Mouse (Mus musculus): ENCODE measurements at regions not wholly inside any gene's neighbourhood (a gene's known extent, or its start where the extent isn't known, plus 50 kb on each side); places are given as distances from the start of the nearest gene placed in this dataset.

DNA sequence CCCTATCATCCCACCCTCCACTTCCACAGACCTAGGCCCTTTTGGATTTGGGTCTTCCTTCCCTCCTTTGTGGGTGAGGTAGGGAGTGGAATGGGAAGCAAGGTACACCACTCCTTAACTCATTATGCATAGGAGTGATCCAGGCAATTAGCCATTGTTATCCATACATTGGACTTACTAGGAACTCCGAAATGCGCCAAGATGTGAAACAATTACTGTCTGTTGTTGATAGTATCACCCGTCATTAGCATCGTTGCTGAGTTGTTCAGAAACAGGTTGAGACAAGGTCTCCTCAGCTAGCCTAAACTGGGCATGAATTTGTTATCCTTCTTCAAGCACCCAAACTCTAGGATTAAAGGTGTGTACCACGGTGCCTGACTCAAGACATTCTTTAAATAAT lies 246.3 kb upstream of the Hnrnpa3 start:
- DNase-seq (ENCODE audit: low spot score), result no peak

DNA sequence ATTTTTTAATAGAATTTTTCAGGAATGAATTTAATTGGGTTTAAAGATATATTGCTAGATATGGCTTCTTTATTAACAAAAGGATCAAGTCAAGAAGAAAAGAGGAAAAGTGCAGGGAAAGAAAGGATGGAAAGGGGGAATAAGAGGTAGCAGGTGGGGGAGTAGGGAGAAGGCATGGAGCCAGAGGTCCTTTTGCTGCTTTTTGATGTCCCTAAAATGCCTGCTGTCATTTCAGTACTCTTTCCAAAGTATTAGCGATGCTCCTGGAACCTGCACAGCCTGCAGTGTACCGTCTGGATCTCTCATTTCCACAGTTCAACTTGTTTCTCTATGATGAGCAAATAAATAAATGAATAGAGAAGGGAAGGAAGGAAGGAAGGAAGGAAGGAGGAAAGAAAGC lies 240.4 kb upstream of the Hnrnpa3 start:
- no peak for DNase-seq (ENCODE audit: low spot score)

DNA sequence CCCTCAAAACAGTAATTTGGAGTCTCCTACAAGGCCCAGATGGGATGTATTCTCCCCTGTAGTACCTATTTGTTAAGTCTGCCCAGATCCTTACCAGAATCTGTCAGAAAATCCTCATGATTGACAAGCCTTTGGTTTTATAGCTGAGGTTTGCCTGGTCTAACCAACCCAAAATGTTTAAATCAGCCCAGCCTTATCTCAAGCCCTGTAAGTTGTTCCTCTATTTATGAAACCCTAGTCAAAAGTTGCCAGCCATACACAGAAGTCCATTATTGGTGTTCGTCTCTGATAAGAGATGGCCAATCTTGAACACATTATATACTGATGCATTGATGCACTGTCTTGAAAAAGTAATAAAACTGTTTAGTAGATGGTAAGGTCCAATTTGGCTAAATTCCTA lies 239.9 kb upstream of the Hnrnpa3 start:
- no peak for DNase-seq (ENCODE audit: low spot score)

DNA sequence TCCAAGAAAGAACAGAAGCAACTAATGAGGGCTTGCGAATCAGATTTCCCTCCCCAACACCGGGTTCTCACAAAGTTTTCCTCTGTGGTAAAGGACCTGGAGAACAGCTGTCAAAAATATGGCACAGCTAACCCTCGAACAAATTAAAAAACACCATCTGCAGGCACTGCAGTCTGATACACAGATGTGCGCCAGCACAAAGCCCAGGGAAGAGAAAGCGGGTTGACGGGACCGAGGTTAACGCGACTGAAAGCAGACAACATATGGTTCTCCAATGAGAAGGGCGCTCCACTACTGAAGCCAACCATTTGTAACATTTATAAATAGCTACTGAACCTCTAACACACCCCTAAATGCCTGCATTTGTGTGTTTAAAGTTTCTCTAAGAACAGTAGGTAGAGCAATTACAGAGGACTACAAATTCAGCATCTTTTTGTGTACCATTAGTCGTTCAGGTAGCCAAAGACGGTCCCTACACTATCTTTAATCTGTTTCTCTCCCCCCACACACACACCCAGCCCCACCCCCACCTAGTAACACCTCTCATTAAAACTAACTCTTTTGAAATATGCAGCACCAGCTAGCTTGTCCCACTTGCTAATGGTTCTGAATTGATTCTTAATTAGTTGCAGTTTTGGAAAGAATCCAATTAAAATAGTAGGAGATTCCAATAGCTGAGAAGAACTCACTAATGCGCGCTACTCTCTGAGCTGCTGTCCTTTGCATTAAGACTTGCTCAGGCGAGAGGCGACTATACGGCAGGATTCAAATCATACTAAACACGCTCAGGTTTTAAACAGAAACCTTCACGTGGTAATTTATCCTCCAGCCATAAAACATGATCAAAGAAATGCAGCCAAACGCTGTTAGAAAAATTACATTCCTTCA lies 236.0 kb upstream of the Hnrnpa3 start:
- no peak for DNase-seq (ENCODE audit: low spot score)

DNA sequence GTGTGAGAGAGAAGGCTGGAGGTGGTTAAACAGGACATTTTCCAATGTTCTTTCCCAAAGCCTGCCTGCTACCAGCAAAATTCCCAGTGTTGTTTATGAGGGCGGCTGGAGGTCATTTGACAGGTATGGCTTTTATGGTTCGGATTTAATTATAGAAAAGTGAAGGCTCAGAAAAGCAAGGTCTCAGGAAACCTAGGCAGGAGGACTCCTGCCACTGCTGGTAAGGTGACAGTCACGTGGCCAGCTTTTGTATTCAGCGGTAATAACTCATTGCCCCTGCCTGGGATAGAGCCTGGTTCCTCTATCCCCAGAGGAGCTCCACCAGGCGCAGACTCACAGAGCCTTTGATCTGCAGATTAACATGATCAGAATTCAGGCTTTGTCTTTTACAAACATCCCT lies 235.2 kb upstream of the Hnrnpa3 start:
- DNase-seq (ENCODE audit: low spot score), result no peak

DNA sequence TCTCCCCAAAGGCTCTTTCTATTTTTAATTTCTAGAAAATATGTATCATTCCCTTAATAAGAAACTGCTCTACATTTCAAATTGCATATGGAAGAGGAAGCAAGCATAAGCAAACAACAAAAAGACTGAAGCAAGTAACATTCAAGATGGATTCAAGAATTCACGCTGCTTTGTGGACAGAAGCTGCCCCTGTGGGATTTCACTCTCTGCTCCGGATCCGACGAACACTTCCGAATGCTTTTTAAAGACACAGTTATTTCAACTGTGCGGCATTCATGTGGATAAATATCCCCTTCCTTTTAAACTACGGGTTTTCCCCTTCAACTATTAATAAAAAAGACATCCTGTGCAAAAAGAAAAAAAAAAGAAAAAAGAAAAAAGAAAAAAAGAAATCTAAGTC lies 234.7 kb upstream of the Hnrnpa3 start:
- DNase-seq (ENCODE audit: low spot score), result no peak

DNA sequence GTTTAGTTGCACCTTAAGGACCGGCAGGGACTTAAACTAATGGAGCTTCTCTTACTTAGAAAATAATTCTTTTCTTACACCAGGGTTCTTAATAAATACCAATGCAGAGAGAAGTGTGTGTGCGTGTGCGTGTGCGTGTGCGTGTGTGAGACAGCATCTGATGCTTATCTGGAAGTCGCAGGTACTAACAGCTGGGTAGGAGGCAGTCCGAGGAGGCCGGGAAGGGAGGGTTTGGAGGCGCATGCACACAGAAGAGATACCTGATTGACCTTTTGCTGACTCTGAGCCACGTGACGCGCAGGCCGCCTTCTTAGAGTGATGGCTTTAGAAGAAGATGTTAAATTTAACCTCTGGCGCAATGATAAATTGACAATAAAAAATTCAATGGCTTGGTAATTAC lies 234.2 kb upstream of the Hnrnpa3 start:
- DNase-seq (ENCODE audit: low spot score), result no peak

DNA sequence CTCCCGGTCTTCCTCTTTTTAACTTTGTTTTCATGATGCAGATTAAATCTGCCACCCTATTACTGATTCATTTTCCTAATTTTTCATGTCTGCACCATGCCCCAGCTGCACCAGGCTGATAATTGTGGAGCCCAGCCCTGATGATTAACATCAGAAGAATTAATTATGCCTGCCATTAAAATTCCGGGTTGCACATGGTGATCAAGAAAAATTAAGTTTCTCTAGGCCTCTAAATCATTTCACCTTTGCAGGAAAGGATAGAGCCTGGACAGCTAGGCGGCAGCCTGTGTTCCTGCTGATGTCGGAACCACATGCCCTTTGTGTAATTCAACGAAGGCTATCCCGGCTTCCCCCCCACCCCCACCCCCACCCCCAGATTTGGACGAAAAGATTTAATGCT lies 233.7 kb upstream of the Hnrnpa3 start:
- DNase-seq (ENCODE audit: low spot score), result no peak

DNA sequence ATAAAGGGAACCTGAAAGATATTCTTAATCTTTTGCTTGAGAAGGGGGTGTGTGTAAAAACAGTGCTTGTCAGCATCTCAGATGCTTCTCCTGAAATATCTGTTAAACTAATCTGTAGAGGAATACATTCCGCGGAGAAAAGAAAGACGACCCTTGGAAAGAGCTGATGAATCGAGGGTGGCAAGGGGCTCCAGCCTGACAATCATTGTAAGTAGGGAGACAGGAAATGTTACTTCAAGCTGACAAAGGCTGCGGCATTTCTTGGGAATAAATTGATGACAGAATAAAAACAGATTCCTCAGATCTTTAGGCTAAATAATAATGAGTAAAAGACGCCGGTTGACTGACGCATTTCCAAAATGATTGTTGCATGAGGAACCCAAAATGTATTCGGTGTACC lies 233.3 kb upstream of the Hnrnpa3 start:
- no peak for DNase-seq (ENCODE audit: low spot score)

DNA sequence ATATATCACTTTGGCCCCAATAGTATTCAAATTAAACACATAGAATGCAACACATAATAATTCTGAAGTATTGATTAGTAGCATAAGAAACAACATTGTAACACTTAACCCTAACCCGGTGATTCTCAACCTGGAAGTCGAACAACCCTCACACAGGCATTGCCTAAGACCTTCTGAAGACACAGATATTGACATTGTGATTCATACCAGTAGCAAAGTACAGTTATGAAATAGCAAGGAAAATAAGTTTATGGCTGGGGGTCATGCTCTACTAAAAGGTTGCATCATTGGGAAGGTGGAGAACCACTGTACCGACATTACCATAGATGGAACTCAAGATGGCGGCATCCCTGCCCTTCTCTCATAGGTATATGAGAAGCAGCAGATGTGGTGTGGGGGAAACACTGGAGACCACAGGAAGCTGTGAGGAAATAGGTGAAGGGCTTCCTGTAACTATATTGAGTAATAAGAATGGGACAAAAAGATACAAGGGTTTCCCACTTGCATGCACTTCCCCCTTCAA lies 231.1 kb upstream of the Hnrnpa3 start:
- no peak for DNase-seq (ENCODE audit: low spot score)

DNA sequence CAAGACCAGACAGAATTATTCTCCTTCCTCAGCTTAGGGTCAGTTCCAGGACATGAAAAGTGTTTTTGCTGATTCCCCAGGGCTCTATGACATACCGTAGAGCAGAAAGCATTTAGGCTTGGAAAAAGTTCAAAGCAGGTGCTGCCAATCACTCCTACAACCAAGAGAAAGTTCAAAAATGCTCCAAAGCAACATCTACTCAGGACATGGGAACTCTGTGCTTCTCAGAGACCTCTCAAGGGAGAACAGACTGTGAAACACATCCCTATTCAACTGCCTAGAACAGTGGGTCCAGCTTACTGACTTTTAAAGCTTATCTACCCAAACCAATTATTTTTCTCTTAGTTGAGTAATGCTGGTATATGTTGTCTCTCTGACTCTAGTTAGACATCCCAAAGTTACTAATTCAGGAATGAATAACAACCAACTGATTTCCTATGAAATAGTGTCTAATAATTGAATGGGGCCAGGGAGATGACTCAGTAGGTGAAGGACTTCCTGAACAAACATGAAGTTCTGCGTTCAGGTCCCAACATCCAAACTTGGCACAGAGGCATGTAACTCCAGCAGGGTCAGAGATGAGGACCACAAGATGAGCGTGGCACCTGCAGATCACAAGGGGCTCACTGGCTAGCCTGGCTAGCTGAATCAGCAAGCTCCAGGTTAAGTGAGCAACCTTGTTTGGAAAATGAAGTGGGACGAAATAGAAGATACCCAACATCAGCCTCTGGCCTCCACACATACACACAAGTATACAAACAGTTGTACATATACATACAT lies 228.7 kb upstream of the Hnrnpa3 start:
- DNase-seq (ENCODE audit: low spot score), result no peak

DNA sequence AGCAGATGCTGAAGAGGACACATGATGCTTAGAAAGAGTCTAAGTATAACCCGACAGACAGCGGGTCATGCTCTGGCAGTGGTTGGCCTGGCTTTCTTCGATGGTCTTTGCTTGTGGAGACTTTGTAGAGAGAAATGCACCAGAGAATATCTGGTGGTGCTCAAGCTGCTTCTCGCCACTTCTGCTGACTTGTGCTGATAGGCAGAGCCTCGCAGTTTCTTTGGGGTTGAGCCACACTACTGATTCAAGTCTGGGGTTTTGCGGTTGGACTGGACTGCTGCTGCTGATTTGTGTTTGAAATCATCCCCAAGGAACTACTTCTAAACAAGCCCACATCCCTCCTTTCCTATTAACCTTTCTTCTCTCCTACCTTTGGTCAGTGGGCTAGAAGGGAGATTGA lies 227.1 kb upstream of the Hnrnpa3 start:
- DNase-seq (ENCODE audit: low spot score), result no peak

DNA sequence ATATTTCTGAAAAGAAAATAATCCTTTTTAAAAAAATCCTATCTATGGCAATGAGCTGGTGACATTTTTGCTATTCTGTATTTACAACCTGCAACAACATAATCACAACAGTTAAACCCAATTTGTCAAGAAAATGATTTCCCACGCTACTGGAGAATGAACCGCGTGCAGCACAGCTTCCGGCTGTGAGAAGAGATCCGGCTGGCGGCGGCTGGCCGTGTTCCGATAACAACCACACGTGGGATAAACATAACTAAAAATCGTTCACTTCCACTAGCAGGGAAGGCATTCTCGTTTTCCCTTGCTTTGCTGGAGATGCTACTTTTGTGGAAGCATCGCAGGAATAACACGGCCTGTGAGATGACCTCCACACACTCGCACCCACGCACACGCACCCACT lies 224.5 kb upstream of the Hnrnpa3 start:
- DNase-seq (ENCODE audit: low spot score), result no peak

DNA sequence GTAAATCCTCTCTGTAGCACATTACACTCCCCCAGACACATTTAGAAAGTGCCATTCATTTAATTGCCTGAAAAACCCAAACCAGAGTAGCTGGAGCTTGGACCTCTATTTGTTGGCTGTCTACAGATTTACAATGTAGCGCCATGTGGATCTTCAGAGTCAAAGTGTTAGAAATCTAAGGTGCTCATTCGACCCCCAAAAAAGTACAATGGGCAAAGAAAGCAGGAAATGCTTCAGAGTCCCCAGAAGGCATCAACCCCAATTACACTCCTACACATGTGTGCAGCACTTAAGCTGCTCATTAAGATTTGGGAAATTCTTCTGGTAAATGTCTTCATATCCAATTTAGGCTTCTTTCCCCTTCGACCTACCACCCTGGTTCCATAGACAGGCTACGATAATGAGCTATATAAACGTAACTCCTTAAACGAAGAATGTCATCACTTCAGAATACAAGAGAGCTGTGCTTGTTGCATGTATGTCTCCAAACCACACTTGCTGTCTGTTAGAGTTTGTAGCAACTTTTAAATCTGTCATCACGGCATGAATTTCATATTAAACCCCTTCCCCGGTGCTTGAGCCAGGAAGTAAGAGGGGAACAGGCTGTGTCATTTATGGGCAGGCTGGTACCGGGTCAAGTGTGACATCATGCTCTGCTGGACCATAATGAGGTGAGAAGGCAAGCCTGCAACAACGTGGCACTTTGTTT lies 219.4 kb upstream of the Hnrnpa3 start:
- no peak for DNase-seq (ENCODE audit: low spot score)

DNA sequence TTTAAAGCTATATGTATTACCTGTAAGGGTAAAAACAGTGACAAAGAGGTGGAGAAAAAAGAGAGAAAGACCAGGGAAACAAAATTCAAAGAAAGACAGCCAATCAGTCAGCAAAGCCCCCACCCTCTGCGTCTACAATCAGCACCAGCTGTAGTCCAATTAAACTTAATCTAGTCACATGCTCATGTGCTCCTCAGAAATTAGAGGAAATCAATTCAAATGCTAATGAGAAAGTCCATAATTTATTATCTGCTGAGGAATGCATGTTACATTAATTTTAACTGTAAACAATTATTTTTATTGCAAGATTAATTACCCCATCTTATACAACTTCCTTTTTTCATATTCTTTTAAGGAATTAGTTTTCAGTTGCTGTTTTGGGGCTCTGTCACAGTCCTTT lies 216.4 kb upstream of the Hnrnpa3 start:
- DNase-seq (ENCODE audit: low spot score), result no peak

DNA sequence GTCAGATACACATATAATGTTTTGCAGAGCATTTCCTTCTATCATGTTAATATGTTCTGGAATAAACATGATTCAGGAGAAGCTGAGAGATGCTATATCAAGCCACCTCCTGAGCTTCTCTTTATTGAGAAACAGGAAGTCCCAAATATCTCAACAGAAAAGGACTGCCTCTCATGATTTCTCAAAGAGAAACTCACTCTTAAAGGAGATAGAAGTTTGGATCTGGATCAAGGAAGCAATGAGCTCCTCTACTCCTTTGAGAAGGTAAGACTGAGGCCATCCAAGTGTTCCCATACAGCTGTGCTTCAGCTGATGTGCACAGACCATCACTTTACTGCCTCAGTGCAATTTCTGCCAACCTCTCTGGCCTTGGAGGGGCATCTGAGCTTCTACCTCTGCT lies 213.9 kb upstream of the Hnrnpa3 start:
- no peak for DNase-seq (ENCODE audit: low spot score)

DNA sequence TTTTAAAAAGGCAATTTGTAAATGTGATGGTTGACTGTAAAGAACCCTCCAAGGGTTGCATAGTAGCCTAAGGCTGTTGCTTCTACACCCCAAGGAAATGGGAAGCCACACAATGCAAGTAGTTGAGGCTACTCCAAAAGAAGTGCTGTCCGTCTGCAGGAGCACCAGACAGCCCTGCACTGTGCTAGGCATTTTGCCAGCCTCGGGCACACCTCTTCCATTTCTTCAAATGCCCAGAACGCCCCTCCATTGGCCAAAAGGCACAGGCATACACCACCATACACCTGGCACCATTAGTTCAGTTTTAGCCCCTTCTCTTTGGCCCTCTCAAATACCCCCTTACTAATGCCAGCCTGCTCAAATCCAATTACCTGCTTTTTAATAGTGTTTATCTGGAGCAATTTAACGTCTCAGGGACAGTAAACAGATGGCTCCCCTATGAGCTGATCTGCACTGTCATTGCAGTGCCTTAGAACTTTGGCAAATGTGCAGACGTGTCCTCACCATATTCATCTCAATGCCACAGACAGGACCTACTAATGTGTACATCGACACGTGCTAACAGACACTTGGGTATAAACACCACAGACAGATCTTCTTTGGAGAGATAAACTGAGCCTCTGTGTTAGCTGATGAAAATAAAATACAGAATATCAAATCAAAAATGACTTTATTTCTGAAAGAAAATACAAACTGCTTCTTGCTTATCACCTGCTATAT lies 211.9 kb upstream of the Hnrnpa3 start:
- DNase-seq (ENCODE audit: low spot score), result no peak

DNA sequence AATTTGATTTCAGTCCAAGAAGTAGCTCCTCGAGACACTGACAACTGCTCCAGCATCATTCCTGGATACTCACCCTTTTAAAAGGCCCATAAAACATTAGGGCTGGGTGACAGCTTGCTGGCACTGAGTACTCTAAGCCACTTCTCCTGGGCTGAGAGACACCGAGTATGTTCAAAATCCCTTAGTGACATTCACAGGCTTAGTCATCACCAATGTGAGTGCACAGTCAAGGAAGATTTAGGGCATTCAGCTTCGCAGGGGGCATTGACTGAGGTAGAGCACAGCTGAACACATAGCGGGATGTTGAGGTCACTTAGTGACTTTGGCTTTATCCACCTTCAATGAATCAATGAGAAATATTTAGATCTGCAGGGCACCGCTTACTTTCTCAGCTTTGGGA lies 210.8 kb upstream of the Hnrnpa3 start:
- DNase-seq (ENCODE audit: low spot score), result no peak

DNA sequence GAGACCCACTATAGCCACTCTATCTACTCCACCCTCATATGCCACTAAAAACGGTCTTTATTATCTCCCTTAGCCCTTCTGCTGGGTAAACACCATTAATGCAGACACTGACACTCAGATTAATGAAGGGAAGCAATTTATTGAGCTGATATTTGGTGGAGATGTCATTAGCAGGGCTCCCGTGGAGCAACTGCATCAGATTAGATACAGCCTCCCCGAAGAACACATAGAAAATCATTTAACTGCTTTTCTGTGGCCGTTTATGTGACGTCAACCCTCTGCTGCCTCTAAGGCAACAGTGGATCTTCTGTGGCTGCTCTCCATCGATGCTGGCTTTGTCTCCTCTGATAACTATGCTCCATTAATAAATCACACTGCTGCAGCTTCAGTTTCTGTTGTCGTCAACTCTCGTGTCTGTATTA lies 207.2 kb upstream of the Hnrnpa3 start:
- DNase-seq (ENCODE audit: low spot score), result no peak

DNA sequence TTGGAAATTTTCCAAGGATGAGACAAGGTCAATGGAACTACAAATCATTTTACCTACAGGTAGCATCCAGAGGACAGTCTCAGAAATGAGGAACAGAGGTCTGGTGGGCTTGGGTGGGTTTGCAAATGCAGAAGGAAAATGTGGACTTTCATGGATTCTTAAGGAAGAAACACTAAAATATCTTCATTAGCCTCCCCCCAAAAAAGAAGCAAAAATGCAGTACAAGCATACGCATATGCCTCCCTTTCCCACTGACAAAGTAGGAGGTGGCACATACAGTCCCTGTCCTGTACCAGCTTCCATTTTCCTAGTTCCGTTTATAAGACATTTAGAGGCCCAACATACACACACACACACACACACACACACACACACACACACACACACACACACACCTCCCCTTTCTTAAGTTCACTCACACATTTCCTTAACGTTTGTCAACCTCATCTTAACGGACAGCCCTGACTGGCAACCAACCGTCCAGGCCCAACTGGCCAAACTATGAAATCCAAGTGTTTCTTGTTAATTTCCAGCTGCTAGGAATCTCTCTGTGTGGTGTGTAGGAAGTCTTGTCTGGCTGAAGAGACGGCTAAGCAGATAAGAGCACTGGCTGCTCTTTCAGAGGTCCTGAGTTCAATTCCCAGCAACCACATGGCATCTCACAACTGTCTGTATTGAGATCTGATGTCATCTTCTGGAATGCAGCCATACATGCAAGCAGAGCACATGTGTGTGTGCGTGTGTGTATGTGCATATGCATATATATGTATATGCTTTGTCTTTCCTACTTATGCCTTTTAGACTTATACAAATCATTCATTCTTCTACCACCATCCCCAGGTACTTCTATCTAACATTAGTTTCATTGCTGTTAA lies 206.6 kb upstream of the Hnrnpa3 start:
- DNase-seq (ENCODE audit: low spot score), result no peak

DNA sequence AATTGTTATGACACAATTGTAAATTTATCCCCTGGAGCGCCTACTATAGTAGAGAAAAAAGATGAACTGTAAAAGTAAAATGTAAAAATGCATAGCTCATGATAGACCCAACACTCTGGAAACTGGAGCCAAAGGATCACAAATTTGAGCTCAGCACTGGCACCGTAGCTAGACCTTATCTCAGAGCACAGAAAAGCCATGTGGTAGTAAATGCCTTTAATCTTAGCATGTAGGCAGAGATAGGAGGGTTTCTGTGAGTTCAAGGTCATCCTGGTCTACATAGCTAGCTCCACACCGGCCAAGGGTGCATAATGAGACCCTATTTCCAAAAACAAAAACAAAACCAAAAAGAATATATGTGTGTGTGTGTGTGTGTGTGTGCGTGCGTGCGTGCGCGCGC lies 203.6 kb upstream of the Hnrnpa3 start:
- no peak for DNase-seq (ENCODE audit: low spot score)
